Mouse (Mus musculus): ENCODE measurements at regions not wholly inside any gene's neighbourhood (a gene's known extent, or its start where the extent isn't known, plus 50 kb on each side); places are given as distances from the start of the nearest gene placed in this dataset.

GRCm38 (mm10) chr13:53648353-53648752 lies 175.5 kb upstream of the Msx2 start:
- WGBS = 95% methylated on average over 15 of the region's 15 CpGs
- no peak for TF ChIP-seq CTCF (IDR thresholded peaks at IDR 0.05; ENCODE audit: insufficient read depth, low read depth, low read length)
- no peak for TF ChIP-seq POLR2A (IDR thresholded peaks at IDR 0.05; ENCODE audit: insufficient read depth, low read depth, low read length)
- Histone ChIP-seq H3K27ac (ENCODE audit: insufficient read depth, low read depth, low read length) (no peak overlapping the region), H3K4me3 (ENCODE audit: insufficient read depth, low read depth, low read length) (no peak overlapping the region), H3K4me1 (ENCODE audit: control insufficient read depth, insufficient read depth, low read length) (no peaks in the 10 kb centered on the region)

GRCm38 (mm10) chr13:53642557-53642956 lies 169.7 kb upstream of the Msx2 start:
- Histone ChIP-seq H3K27ac (ENCODE audit: insufficient read depth, low read depth, low read length) (no peak overlapping the region), H3K4me3 (ENCODE audit: insufficient read depth, low read depth, low read length) (no peak overlapping the region), H3K4me1 (ENCODE audit: control insufficient read depth, insufficient read depth, low read length) (no peaks in the 10 kb centered on the region)
- WGBS = 20% methylated on average over 5 of the region's 5 CpGs
- TF ChIP-seq CTCF (IDR thresholded peaks at IDR 0.05; ENCODE audit: insufficient read depth, low read depth, low read length) (no peak), POLR2A (IDR thresholded peaks at IDR 0.05; ENCODE audit: insufficient read depth, low read depth, low read length) (no peak)

- H3K27ac ChIP-seq (ENCODE audit: insufficient read depth, low read depth, low read length) = no peak overlapping the region
- no peak overlapping the region for H3K4me3 ChIP-seq (ENCODE audit: insufficient read depth, low read depth, low read length)
- H3K4me1 ChIP-seq (ENCODE audit: control insufficient read depth, insufficient read depth, low read length) = no peaks in the 10 kb centered on the region
- TF ChIP-seq CTCF (IDR thresholded peaks at IDR 0.05; ENCODE audit: insufficient read depth, low read depth, low read length) = no peak
- no peak for TF ChIP-seq POLR2A (IDR thresholded peaks at IDR 0.05; ENCODE audit: insufficient read depth, low read depth, low read length)
- 85% methylated on average over 5 of the region's 5 CpGs for WGBS
These were observed 166.7 kb upstream of the Msx2 start for GRCm38 (mm10) chr13:53639584-53639983.

- Histone ChIP-seq H3K4me3 (ENCODE audit: insufficient read depth, low read depth, low read length) (no peak overlapping the region), H3K27ac (ENCODE audit: insufficient read depth, low read depth, low read length) (no peak overlapping the region), H3K4me1 (ENCODE audit: control insufficient read depth, insufficient read depth, low read length) (no peaks in the 10 kb centered on the region)
- WGBS = 85% methylated on average over 10 of the region's 10 CpGs
- no peak for TF ChIP-seq CTCF (IDR thresholded peaks at IDR 0.05; ENCODE audit: insufficient read depth, low read depth, low read length)
- no peak for TF ChIP-seq POLR2A (IDR thresholded peaks at IDR 0.05; ENCODE audit: insufficient read depth, low read depth, low read length)
These were observed 166.2 kb upstream of the Msx2 start for GRCm38 (mm10) chr13:53639115-53639514.

GRCm38 (mm10) chr13:53636011-53636410 lies 163.1 kb upstream of the Msx2 start:
- WGBS = 78% methylated on average over 5 of the region's 5 CpGs
- no peak for TF ChIP-seq CTCF (IDR thresholded peaks at IDR 0.05; ENCODE audit: insufficient read depth, low read depth, low read length)
- TF ChIP-seq POLR2A (IDR thresholded peaks at IDR 0.05; ENCODE audit: insufficient read depth, low read depth, low read length) = no peak
- Histone ChIP-seq H3K4me3 (ENCODE audit: insufficient read depth, low read depth, low read length) (no peak overlapping the region), H3K27ac (ENCODE audit: insufficient read depth, low read depth, low read length) (no peak overlapping the region), H3K4me1 (ENCODE audit: control insufficient read depth, insufficient read depth, low read length) (no peaks in the 10 kb centered on the region)

GRCm38 (mm10) chr13:53634637-53635203 lies 161.8 kb upstream of the Msx2 start:
- no peak overlapping the region for H3K27ac ChIP-seq (ENCODE audit: insufficient read depth, low read depth, low read length)
- TF ChIP-seq POLR2A (IDR thresholded peaks at IDR 0.05; ENCODE audit: insufficient read depth, low read depth, low read length) (no peak), CTCF (IDR thresholded peaks at IDR 0.05; ENCODE audit: insufficient read depth, low read depth, low read length) (no peak)
- 26% methylated on average over 9 of the region's 9 CpGs for WGBS
- no peak overlapping the region for H3K4me3 ChIP-seq (ENCODE audit: insufficient read depth, low read depth, low read length)
- no peaks in the 10 kb centered on the region for H3K4me1 ChIP-seq (ENCODE audit: control insufficient read depth, insufficient read depth, low read length)

GRCm38 (mm10) chr13:53598050-53598449 lies 125.2 kb upstream of the Msx2 start:
- 80% methylated on average over 10 of the region's 10 CpGs for WGBS
- H3K4me1 ChIP-seq (ENCODE audit: control insufficient read depth, insufficient read depth, low read length) = no peaks in the 10 kb centered on the region
- no peak overlapping the region for H3K4me3 ChIP-seq (ENCODE audit: insufficient read depth, low read depth, low read length)
- TF ChIP-seq POLR2A (IDR thresholded peaks at IDR 0.05; ENCODE audit: insufficient read depth, low read depth, low read length) (no peak), CTCF (IDR thresholded peaks at IDR 0.05; ENCODE audit: insufficient read depth, low read depth, low read length) (no peak)
- no peak overlapping the region for H3K27ac ChIP-seq (ENCODE audit: insufficient read depth, low read depth, low read length)

- no peak overlapping the region for H3K27ac ChIP-seq (ENCODE audit: insufficient read depth, low read depth, low read length)
- 78% methylated on average over 19 of the region's 19 CpGs for WGBS
- H3K4me3 ChIP-seq (ENCODE audit: insufficient read depth, low read depth, low read length) = no peak overlapping the region
- H3K4me1 ChIP-seq (ENCODE audit: control insufficient read depth, insufficient read depth, low read length) = no peaks in the 10 kb centered on the region
- TF ChIP-seq CTCF (IDR thresholded peaks at IDR 0.05; ENCODE audit: insufficient read depth, low read depth, low read length) (no peak), POLR2A (IDR thresholded peaks at IDR 0.05; ENCODE audit: insufficient read depth, low read depth, low read length) (no peak)
These were observed 124.3 kb upstream of the Msx2 start for GRCm38 (mm10) chr13:53596871-53597800.

- 11% methylated on average over 5 of the region's 5 CpGs for WGBS
- TF ChIP-seq CTCF (IDR thresholded peaks at IDR 0.05; ENCODE audit: insufficient read depth, low read depth, low read length) = no peak
- no peak for TF ChIP-seq POLR2A (IDR thresholded peaks at IDR 0.05; ENCODE audit: insufficient read depth, low read depth, low read length)
- no peak overlapping the region for H3K4me3 ChIP-seq (ENCODE audit: insufficient read depth, low read depth, low read length)
- no peaks in the 10 kb centered on the region for H3K4me1 ChIP-seq (ENCODE audit: control insufficient read depth, insufficient read depth, low read length)
- no peak overlapping the region for H3K27ac ChIP-seq (ENCODE audit: insufficient read depth, low read depth, low read length)
These were observed 119.9 kb upstream of the Msx2 start for GRCm38 (mm10) chr13:53592755-53593154.

All from olfactory bulb, adult 2 months (tissue).